Mouse (Mus musculus): ENCODE measurements at regions not wholly inside any gene's neighbourhood (a gene's known extent, or its start where the extent isn't known, plus 50 kb on each side); places are given as distances from the start of the nearest gene placed in this dataset.

DNA sequence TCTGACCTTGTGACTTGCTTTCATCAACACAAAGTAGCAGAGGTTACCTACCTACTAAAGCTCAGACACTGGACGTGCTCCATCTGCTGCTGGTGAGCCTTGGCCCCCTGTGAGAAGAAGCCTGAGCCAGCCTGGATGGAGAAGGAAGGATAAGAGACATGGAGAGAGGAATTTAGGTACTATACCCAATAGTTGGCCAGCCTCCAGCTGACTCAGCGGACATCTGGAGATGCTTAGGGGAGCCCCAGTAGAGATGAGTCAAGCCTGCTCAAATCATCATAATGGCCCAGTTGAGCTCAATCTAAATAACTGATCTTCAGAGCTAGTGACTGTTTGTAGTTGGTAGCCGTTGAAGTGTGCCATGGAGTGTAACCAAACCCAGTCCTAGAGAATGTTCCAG is 53.7 kb upstream of the Ripply2 start:
- 47% methylated on average over 3 of the region's 3 CpGs for WGBS
- no peaks in the 10 kb centered on the region for H3K27me3 ChIP-seq (ENCODE audit: control insufficient read depth, insufficient read depth, low read length)
- ATAC-seq (ENCODE audit: insufficient read depth, low FRiP score): no peak
- no peaks in the 10 kb centered on the region for H3K36me3 ChIP-seq (ENCODE audit: control insufficient read depth, insufficient read depth, low read length)
- no peak overlapping the region for H3K4me3 ChIP-seq (replicated peaks; ENCODE audit: low read length)
- H3K4me1 ChIP-seq (ENCODE audit: control insufficient read depth, insufficient read depth, low read length): no peaks in the 10 kb centered on the region
- H3K9ac ChIP-seq (ENCODE audit: low read length): no peak overlapping the region
- H3K4me2 ChIP-seq (ENCODE audit: low read depth, low read length): no peak overlapping the region
- H3K9me3 ChIP-seq (replicated peaks; ENCODE audit: control insufficient read depth, low read length): no peaks in the 10 kb centered on the region
- no peak overlapping the region for H3K27ac ChIP-seq (ENCODE audit: low read length)

DNA sequence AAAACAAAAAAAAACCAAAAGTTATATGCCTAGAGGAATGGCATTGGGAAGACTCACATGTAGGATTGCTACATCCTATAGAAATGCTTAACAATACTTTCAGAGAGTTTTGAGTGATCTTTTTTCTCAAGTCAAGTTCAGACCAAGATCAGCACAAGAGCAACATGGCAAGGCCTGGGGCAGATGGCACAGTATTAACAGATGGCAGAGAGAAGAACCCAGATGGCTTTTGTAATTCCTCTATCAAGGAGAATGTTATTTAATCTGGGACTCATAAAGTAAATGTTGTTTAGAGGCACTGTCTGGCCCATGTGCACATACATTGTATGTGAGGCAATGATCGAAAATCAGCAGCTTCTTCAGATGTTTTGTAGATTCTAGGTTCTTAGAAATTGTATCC is 58.3 kb upstream of the Ripply2 start:
- no peak overlapping the region for H3K4me3 ChIP-seq (replicated peaks; ENCODE audit: low read length)
- H3K36me3 ChIP-seq (ENCODE audit: control insufficient read depth, insufficient read depth, low read length): no peaks in the 10 kb centered on the region
- no peak overlapping the region for H3K9ac ChIP-seq (ENCODE audit: low read length)
- no peaks in the 10 kb centered on the region for H3K9me3 ChIP-seq (replicated peaks; ENCODE audit: control insufficient read depth, low read length)
- no peaks in the 10 kb centered on the region for H3K27me3 ChIP-seq (ENCODE audit: control insufficient read depth, insufficient read depth, low read length)
- 88% methylated on average over 1 of the region's 1 CpGs for WGBS
- H3K4me2 ChIP-seq (ENCODE audit: low read depth, low read length): no peak overlapping the region
- H3K27ac ChIP-seq (ENCODE audit: low read length): no peak overlapping the region
- ATAC-seq (ENCODE audit: insufficient read depth, low FRiP score): no peak
- H3K4me1 ChIP-seq (ENCODE audit: control insufficient read depth, insufficient read depth, low read length): no peaks in the 10 kb centered on the region

DNA sequence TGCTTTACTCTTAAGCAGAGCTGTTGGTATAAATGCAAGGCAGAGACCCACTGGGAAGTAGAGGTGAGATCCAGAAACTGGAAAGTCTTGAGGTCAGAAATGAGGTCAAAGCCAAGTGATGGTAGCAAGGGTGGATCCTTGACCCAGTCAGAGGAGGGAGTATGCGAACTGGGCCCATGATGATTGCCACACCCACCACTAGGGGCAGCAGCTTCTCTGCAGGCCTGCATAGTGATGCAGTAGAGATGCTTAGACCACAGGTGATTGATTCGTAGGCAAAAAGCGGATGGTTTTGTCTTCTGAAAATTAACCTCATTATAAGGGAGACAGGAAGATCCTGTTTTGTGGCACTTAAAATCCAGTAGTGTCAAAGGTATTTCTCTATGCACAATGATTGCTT is 59.6 kb upstream of the Ripply2 start:
- Histone ChIP-seq H3K4me1 (ENCODE audit: control insufficient read depth, insufficient read depth, low read length) (no peaks in the 10 kb centered on the region), H3K4me2 (ENCODE audit: low read depth, low read length) (no peak overlapping the region), H3K4me3 (replicated peaks; ENCODE audit: low read length) (no peak overlapping the region), H3K36me3 (ENCODE audit: control insufficient read depth, insufficient read depth, low read length) (no peaks in the 10 kb centered on the region), H3K27ac (ENCODE audit: low read length) (no peak overlapping the region), H3K9me3 (replicated peaks; ENCODE audit: control insufficient read depth, low read length) (no peaks in the 10 kb centered on the region), H3K9ac (ENCODE audit: low read length) (no peak overlapping the region), H3K27me3 (ENCODE audit: control insufficient read depth, insufficient read depth, low read length) (no peaks in the 10 kb centered on the region)
- ATAC-seq (ENCODE audit: insufficient read depth, low FRiP score): no peak
- 81% methylated on average over 3 of the region's 3 CpGs for WGBS

DNA sequence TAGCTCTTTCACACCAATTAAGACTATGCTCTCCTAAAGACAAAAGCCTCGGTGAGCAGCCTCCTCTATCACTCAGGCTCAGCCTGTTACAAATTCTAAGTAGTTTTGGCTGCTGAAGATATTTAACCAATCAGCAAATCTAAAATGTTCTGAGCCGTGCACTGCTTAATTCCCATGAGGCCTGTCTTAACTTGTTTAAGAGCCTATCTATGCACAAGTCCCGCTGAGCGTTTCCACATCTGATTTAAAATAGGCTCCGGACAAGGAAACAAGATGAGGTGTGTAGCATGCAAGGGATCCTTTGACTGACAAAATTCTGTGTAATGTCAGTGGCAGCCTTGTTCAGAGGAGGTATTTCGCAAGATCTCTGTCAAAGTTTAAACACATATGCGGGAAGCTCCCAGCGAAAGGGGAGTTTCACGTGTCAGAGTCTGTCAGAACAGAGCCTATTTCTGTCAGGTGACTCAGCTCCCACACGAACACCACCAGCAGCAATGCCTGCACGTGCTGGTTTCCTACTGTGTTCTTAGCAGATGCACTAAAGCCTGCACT is 63.3 kb upstream of the Ripply2 start:
- 53% methylated on average over 11 of the region's 11 CpGs for WGBS
- H3K4me2 ChIP-seq (ENCODE audit: low read depth, low read length): no peak overlapping the region
- no peak overlapping the region for H3K27ac ChIP-seq (ENCODE audit: low read length)
- no peaks in the 10 kb centered on the region for H3K27me3 ChIP-seq (ENCODE audit: control insufficient read depth, insufficient read depth, low read length)
- no peaks in the 10 kb centered on the region for H3K36me3 ChIP-seq (ENCODE audit: control insufficient read depth, insufficient read depth, low read length)
- peak; percentile 44 for ATAC-seq (ENCODE audit: insufficient read depth, low FRiP score)
- H3K4me1 ChIP-seq (ENCODE audit: control insufficient read depth, insufficient read depth, low read length): no peaks in the 10 kb centered on the region
- no peak overlapping the region for H3K4me3 ChIP-seq (replicated peaks; ENCODE audit: low read length)
- H3K9me3 ChIP-seq (replicated peaks; ENCODE audit: control insufficient read depth, low read length): no peaks in the 10 kb centered on the region
- H3K9ac ChIP-seq (ENCODE audit: low read length): no peak overlapping the region

DNA sequence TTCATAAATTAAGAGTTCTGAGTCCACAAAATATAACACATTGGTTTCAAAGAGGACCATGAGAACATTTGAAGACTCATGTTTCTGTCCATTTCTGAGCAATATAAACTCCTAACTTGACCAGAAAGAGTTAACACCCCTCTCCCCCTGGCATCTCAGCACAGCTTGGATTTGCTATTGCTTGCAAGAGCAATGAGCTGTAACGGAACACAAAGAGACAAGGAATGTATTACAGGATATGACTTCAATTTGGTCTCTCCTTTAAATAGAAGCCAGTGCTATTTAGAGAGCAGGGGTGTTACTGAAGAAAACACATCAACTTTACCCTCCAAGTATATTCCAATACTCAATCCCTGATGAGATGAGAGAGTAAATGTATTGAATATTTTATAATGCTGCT is 65.5 kb upstream of the Ripply2 start:
- H3K4me1 ChIP-seq (ENCODE audit: control insufficient read depth, insufficient read depth, low read length): no peaks in the 10 kb centered on the region
- H3K36me3 ChIP-seq (ENCODE audit: control insufficient read depth, insufficient read depth, low read length): no peaks in the 10 kb centered on the region
- 23% methylated on average over 1 of the region's 1 CpGs for WGBS
- no peak for ATAC-seq (ENCODE audit: insufficient read depth, low FRiP score)
- no peak overlapping the region for H3K9ac ChIP-seq (ENCODE audit: low read length)
- no peaks in the 10 kb centered on the region for H3K27me3 ChIP-seq (ENCODE audit: control insufficient read depth, insufficient read depth, low read length)
- no peaks in the 10 kb centered on the region for H3K9me3 ChIP-seq (replicated peaks; ENCODE audit: control insufficient read depth, low read length)
- H3K27ac ChIP-seq (ENCODE audit: low read length): no peak overlapping the region
- H3K4me2 ChIP-seq (ENCODE audit: low read depth, low read length): no peak overlapping the region
- no peak overlapping the region for H3K4me3 ChIP-seq (replicated peaks; ENCODE audit: low read length)

DNA sequence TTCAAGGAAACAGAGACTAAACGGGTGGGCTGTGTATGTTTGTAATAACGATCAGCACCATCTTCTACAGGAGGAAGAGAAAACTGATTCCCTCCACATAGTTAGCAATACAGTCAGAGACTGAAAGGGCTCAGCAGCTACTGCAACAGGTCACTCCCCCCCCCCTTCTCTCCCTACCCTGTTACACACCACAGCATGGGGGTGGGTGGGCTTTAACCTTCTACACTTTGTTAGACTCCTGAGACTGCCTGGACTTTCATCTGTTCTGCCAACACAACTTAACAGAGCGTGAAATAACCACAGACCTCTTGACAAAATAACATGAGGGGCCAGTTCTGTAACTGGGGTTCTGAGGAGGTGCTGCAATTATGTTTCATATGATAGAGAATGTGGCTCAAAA is 50.7 kb upstream of the Snap91 start:
- no peak for ATAC-seq (ENCODE audit: insufficient read depth, low FRiP score)

More for the DNA sequence above, 50.7 kb upstream of the Snap91 start:
- no peak overlapping the region for H3K4me3 ChIP-seq (replicated peaks; ENCODE audit: low read length)
- no peaks in the 10 kb centered on the region for H3K36me3 ChIP-seq (ENCODE audit: control insufficient read depth, insufficient read depth, low read length)
- no peak overlapping the region for H3K27ac ChIP-seq (ENCODE audit: low read length)
- H3K4me1 ChIP-seq (ENCODE audit: control insufficient read depth, insufficient read depth, low read length): no peaks in the 10 kb centered on the region
- H3K9me3 ChIP-seq (replicated peaks; ENCODE audit: control insufficient read depth, low read length): no peaks in the 10 kb centered on the region
- H3K9ac ChIP-seq (ENCODE audit: low read length): no peak overlapping the region
- no peaks in the 10 kb centered on the region for H3K27me3 ChIP-seq (ENCODE audit: control insufficient read depth, insufficient read depth, low read length)
- WGBS: 57% methylated on average over 3 of the region's 3 CpGs
- no peak overlapping the region for H3K4me2 ChIP-seq (ENCODE audit: low read depth, low read length)

Measured in stomach, embryonic 16.5 days (tissue).